Mouse (Mus musculus) limb, embryonic 11.5 days (tissue): ENCODE results near the gene Abi3bp. TPM values are rescaled to one million over a fixed set of nuclear protein-coding genes. Genes with fewer than 3 reads are reported as not detected.

Source experiments
- ATAC-seq: fragments of 200-750 bp; cut with Nextera tagmentation; 2 replicates; pipeline ENCODE4 v1.8.0; 2017; ENCODE audit warnings: low read depth; ENCODE audit not compliant: insufficient number of reproducible peaks, low FRiP score, low TSS enrichment
- DNase-seq: peaks from one replicate; pipeline ENCODE4 v3.0.0-alpha.2; 2015; ENCODE audit warnings: low spot score
- H3K27ac ChIP-seq: fragments of 300-500 bp; sonication (generic); replicated peaks from 2 replicates; pipeline ENCODE4 v1.5.1; 2014; ENCODE audit warnings: low read depth, mild to moderate bottlenecking, low read length
- H3K27me3 ChIP-seq: fragments of 300-500 bp; sonication (generic); 2 replicates; pipeline ENCODE4 v1.6.1; 2014; ENCODE audit warnings: mild to moderate bottlenecking, low read length, mixed read lengths; ENCODE audit not compliant: control insufficient read depth, insufficient read depth
- H3K36me3 ChIP-seq: fragments of 300-500 bp; sonication (generic); 2 replicates; pipeline ENCODE4 v1.6.1; 2014; ENCODE audit warnings: mild to moderate bottlenecking, low read length, moderate library complexity, mixed read lengths; ENCODE audit not compliant: control insufficient read depth, insufficient read depth
- H3K4me1 ChIP-seq: fragments of 300-500 bp; sonication (generic); 2 replicates; pipeline ENCODE4 v1.6.1; 2014; ENCODE audit warnings: low read length, mixed read lengths; ENCODE audit not compliant: control insufficient read depth, insufficient read depth
- H3K4me2 ChIP-seq: fragments of 300-500 bp; sonication (generic); 2 replicates; pipeline ENCODE4 v1.6.1; 2014; ENCODE audit warnings: low read depth, mild to moderate bottlenecking, moderate library complexity; ENCODE audit not compliant: severe bottlenecking
- H3K4me3 ChIP-seq: fragments of 300-500 bp; sonication (generic); 2 replicates; pipeline ENCODE4 v1.5.1; 2014; ENCODE audit warnings: low read depth, low read length
- H3K9ac ChIP-seq: fragments of 300-500 bp; sonication (generic); 2 replicates; pipeline ENCODE4 v1.6.1; 2014; ENCODE audit warnings: mild to moderate bottlenecking, low read length
- H3K9me3 ChIP-seq: fragments of 300-500 bp; sonication (generic); 2 replicates; pipeline ENCODE4 v1.6.1; 2016; ENCODE audit warnings: low read length; ENCODE audit not compliant: control insufficient read depth
- WGBS: fragments of 180-500 bp; shearing (Covaris S2); extraction: QIAGEN DNeasy Blood & Tissue Kit; methylation state at CpG from one replicate; pipeline ENCODE4 v1.1.7; 2014; 5-methylcytosine and 5-hydroxymethylcytosine counted together
- polyA plus RNA-seq: library from polyadenylated mRNA; unstranded; fragments of >200 nt; fragmentation: Nextera tagmentation; extraction: Ambion mirVana; gene quantifications from 2 replicates; pipeline ENCODE4 v1.2.1, GENCODE M21; 2014

Abi3bp gene
- polyA plus RNA-seq, 1 experiment from 2014 or later: 0.71 TPM

GRCm38 (mm10) chr16:56526482-56526881 lies 48.8 kb downstream of the Abi3bp start:
- WGBS: 96% methylated on average over 1 of the region's 1 CpGs

GRCm38 (mm10) chr16:56528079-56528688 lies 50.5 kb downstream of the Abi3bp start:
- Histone ChIP-seq H3K36me3 (no peaks in the 10 kb centered on the region), H3K4me3 (no peak overlapping the region), H3K4me2 (no peak overlapping the region), H3K27ac (no peak overlapping the region), H3K9me3 (no peaks in the 10 kb centered on the region), H3K27me3 (no peaks in the 10 kb centered on the region), H3K4me1 (no peaks in the 10 kb centered on the region), H3K9ac (no peak overlapping the region)
- DNase-seq (no peak), ATAC-seq (no peak)
- 86% methylated on average over 3 of the region's 3 CpGs for WGBS

More at GRCm38 (mm10) chr16:56526482-56526881, 48.8 kb downstream of the Abi3bp start:
- Histone ChIP-seq H3K4me1 (no peaks in the 10 kb centered on the region), H3K9ac (no peak overlapping the region), H3K4me2 (no peak overlapping the region), H3K36me3 (no peaks in the 10 kb centered on the region), H3K27ac (no peak overlapping the region), H3K4me3 (no peak overlapping the region), H3K27me3 (no peaks in the 10 kb centered on the region), H3K9me3 (no peaks in the 10 kb centered on the region)
- no peak for ATAC-seq
- no peak for DNase-seq

- 85% methylated on average over 1 of the region's 1 CpGs for WGBS
- Histone ChIP-seq H3K9ac (no peak overlapping the region), H3K4me3 (no peak overlapping the region), H3K9me3 (no peaks in the 10 kb centered on the region), H3K27ac (no peak overlapping the region), H3K4me2 (no peak overlapping the region), H3K4me1 (no peaks in the 10 kb centered on the region), H3K27me3 (no peaks in the 10 kb centered on the region), H3K36me3 (no peaks in the 10 kb centered on the region)
- ATAC-seq: no peak
- no peak for DNase-seq
Observed at GRCm38 (mm10) chr16:56579536-56579935, 101.9 kb downstream of the Abi3bp start.

- ATAC-seq (no peak), DNase-seq (no peak)
- Histone ChIP-seq H3K9ac (no peak overlapping the region), H3K4me1 (no peaks in the 10 kb centered on the region), H3K27ac (no peak overlapping the region), H3K4me3 (no peak overlapping the region), H3K4me2 (no peak overlapping the region), H3K36me3 (no peaks in the 10 kb centered on the region), H3K9me3 (no peaks in the 10 kb centered on the region), H3K27me3 (no peaks in the 10 kb centered on the region)
- 82% methylated on average over 5 of the region's 5 CpGs for WGBS
Observed at GRCm38 (mm10) chr16:56593581-56593980, 115.9 kb downstream of the Abi3bp start.

GRCm38 (mm10) chr16:56594866-56595265 lies 117.2 kb downstream of the Abi3bp start:
- H3K4me1 ChIP-seq: no peaks in the 10 kb centered on the region
- DNase-seq: no peak
- WGBS: 92% methylated on average over 6 of the region's 6 CpGs

GRCm38 (mm10) chr16:56598427-56598826 lies 120.7 kb downstream of the Abi3bp start:
- Histone ChIP-seq H3K36me3 (no peaks in the 10 kb centered on the region), H3K27me3 (no peaks in the 10 kb centered on the region), H3K9ac (no peak overlapping the region), H3K4me2 (no peak overlapping the region), H3K9me3 (no peaks in the 10 kb centered on the region), H3K27ac (no peak overlapping the region), H3K4me1 (no peaks in the 10 kb centered on the region), H3K4me3 (no peak overlapping the region)
- no peak for DNase-seq
- no peak for ATAC-seq
- WGBS: 86% methylated on average over 4 of the region's 4 CpGs

More at GRCm38 (mm10) chr16:56594866-56595265, 117.2 kb downstream of the Abi3bp start:
- Histone ChIP-seq H3K27me3 (no peaks in the 10 kb centered on the region), H3K27ac (no peak overlapping the region), H3K36me3 (no peaks in the 10 kb centered on the region), H3K4me3 (no peak overlapping the region), H3K9ac (no peak overlapping the region), H3K4me2 (no peak overlapping the region), H3K9me3 (no peaks in the 10 kb centered on the region)
- ATAC-seq: no peak

- Histone ChIP-seq H3K27me3 (no peaks in the 10 kb centered on the region), H3K4me1 (no peaks in the 10 kb centered on the region), H3K9me3 (no peaks in the 10 kb centered on the region), H3K9ac (no peak overlapping the region), H3K4me2 (no peak overlapping the region), H3K4me3 (no peak overlapping the region), H3K27ac (no peak overlapping the region), H3K36me3 (no peaks in the 10 kb centered on the region)
- WGBS: 83% methylated on average over 1 of the region's 1 CpGs
- DNase-seq: no peak
- no peak for ATAC-seq
Observed at GRCm38 (mm10) chr16:56602394-56602793, 124.7 kb downstream of the Abi3bp start.

- no peak for DNase-seq
- Histone ChIP-seq H3K4me2 (no peak overlapping the region), H3K36me3 (no peaks in the 10 kb centered on the region), H3K27me3 (no peaks in the 10 kb centered on the region), H3K9me3 (no peaks in the 10 kb centered on the region), H3K4me1 (no peaks in the 10 kb centered on the region), H3K4me3 (no peak overlapping the region), H3K9ac (no peak overlapping the region), H3K27ac (no peak overlapping the region)
- ATAC-seq: no peak
- 81% methylated on average over 8 of the region's 8 CpGs for WGBS
Observed at GRCm38 (mm10) chr16:56610572-56610971, 132.9 kb downstream of the Abi3bp start.
